Mouse (Mus musculus) spleen, adult 2 months (tissue): ENCODE measurements around the gene Pcgf1.

ENCODE experiments used
- CTCF ChIP-seq: fragments of 200-500 bp; IDR thresholded peaks from 2 replicates; pipeline ENCODE4 v1.5.1; 2011; ENCODE audit warnings: mild to moderate bottlenecking, inconsistent platforms; ENCODE audit not compliant: insufficient read depth, insufficient read length, insufficient replicate concordance; ENCODE audit errors: extremely low read depth
- POLR2A ChIP-seq: fragments of 200-500 bp; IDR thresholded peaks from 2 replicates; pipeline ENCODE4 v1.6.1; 2011; ENCODE audit warnings: low read depth, low read length, inconsistent platforms

GRCm38 (mm10) chr6:83038496-83039012 is 39.1 kb upstream of the Pcgf1 start:
- no peak for TF ChIP-seq POLR2A
- no peak for TF ChIP-seq CTCF
